Mouse (Mus musculus): ENCODE results near the gene Fam19a5.

Fam19a5 gene

GRCm38 (mm10) chr15:87736345-87736744 is 192.2 kb downstream of the Fam19a5 start:
- DNase-seq (ENCODE audit: low spot score): no peak

DNA sequence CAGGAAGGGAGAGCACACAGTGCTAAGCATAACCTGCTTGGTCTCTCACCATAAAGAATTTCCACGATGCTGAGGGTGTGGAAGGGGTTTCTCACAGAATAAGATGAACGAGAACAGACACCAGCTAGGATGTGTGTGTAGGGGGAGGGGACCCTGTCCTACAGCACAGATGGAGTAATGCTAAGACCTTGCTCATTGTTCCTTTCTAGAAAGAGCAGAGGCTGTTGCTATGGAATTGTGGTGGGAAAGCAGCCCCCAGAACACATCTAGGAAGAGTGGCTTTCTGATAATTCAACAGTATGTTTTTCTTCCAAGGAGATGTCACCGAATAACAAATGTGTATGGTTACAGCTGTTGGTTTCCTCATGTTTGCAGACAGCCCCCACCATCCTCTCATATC is 211.4 kb downstream of the Fam19a5 start:
- DNase-seq (ENCODE audit: low spot score): no peak

GRCm38 (mm10) chr15:87765876-87766275 is 221.8 kb downstream of the Fam19a5 start:
- DNase-seq (ENCODE audit: low spot score): no peak

DNA sequence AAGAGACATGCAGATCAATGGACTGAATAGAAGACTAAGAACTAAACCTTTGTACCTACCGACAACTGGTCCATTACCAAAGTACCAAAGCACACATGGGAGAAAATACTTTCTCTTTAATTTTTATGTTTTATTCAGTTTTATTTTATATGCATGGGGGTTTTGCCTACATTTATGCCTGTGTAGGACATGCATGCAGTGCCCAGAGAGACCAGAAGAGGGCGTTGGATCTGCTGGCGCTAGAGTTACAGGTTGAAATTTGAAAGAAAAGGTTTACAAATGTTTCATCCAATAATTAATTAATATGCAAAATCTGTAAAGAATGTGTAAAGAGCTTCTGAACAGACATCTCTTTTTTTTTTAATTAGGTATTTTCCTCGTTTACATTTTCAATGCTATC is 229.9 kb downstream of the Fam19a5 start:
- DNase-seq (ENCODE audit: low spot score): no peak

DNA sequence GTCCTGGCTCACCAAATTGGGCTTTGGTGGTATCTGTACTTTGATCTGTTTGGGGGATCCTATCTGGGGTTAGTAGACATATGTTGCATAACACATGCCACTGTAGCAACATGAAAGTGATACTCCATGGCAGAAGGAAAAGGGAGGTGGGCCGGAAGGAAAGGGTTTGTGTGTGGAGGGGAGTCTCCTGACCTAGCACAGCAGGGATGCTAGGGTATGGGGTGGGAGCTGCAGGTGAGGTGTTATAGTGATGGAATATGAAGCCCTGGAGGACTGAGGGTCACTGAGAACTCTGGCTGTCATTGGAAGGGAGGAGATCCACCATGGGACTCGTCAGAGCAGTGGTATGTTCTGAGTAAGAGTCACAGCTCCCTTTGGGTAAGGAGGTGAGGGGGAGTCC is 239.2 kb downstream of the Fam19a5 start:
- DNase-seq (ENCODE audit: low spot score): no peak

DNA sequence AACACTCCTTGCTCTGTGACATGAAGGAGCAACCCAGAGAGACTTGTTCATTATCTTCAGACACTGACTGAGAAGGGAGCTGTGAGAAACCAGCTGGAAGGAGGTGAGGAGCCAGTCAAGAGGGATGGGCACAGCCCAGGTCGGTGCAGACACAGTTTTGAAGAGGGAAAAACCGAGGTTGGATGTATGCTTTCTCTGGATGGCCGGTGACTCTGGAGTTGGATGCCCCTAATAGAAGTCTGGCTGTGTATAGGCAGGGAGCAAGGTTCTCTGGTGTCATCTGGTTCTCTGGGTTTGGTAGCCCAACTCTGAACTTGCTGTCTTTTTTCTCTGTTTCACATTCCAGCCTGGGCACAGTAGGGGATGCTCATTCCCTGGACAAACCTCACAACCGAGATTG is 245.6 kb downstream of the Fam19a5 start:
- no peak for DNase-seq (ENCODE audit: low spot score)

GRCm38 (mm10) chr15:87793661-87794060 is 249.6 kb downstream of the Fam19a5 start:
- DNase-seq (ENCODE audit: low spot score): no peak

- no peak for DNase-seq (ENCODE audit: low spot score)
Observed at GRCm38 (mm10) chr15:87796571-87796970, 252.5 kb downstream of the Fam19a5 start.
